Mouse (Mus musculus): ENCODE data around the gene Plk5. TPM values are rescaled to one million over a fixed set of nuclear protein-coding genes. Genes with fewer than 3 reads are reported as not detected.
A peak's percentile ranks its signal among the peaks of the same experiment; 100 is the strongest.

Plk5 gene
- polyA plus RNA-seq, 1 experiment: 0.04 TPM

- peaks cover 11% of the 10 kb centered on the region for H3K4me1 ChIP-seq (ENCODE audit: control insufficient read depth, insufficient read depth, insufficient read length)
- WGBS: 4% methylated on average over 40 of the region's 42 CpGs
- TF ChIP-seq POLR2A (IDR thresholded peaks at IDR 0.05; ENCODE audit: low read depth, low read length) (no peak), CTCF (IDR thresholded peaks at IDR 0.05; ENCODE audit: extremely low read depth, insufficient read depth, insufficient read length, insufficient replicate concordance) (peak; percentile 90)
- no peak within 1 kb of the TSS; the same call in 1 of the 2 replicates for H3K27ac ChIP-seq (ENCODE audit: insufficient read depth, low read length)
- H3K36me3 ChIP-seq (ENCODE audit: control insufficient read depth, insufficient read depth, low read length): no peaks in the 10 kb centered on the region
- peak within 1 kb of the TSS; percentile 39 for H3K4me3 ChIP-seq (ENCODE audit: extremely low read depth, insufficient read depth, insufficient read length)
- H3K27me3 ChIP-seq (ENCODE audit: control insufficient read depth, insufficient read depth, low read length): peaks cover 25% of the 10 kb centered on the region
- DNase-seq (ENCODE audit: low read depth in 1 of 2, low spot score in 2 of 2): peak in 1 of 2 experiments; percentile 51
These were observed 7.9 kb upstream of the Plk5 start, which contains the start of gene Adamtsl5 for GRCm38 (mm10) chr10:80348244-80348781. Adamtsl5 (minus strand) TSS chr10:80348412.

GRCm38 (mm10) chr10:80348981-80349380 lies 7.3 kb upstream of the Plk5 start:
- peaks cover 25% of the 10 kb centered on the region for H3K27me3 ChIP-seq (ENCODE audit: control insufficient read depth, insufficient read depth, low read length)
- H3K4me1 ChIP-seq (ENCODE audit: control insufficient read depth, insufficient read depth, insufficient read length): peaks cover 6% of the 10 kb centered on the region
- H3K4me3 ChIP-seq (ENCODE audit: extremely low read depth, insufficient read depth, insufficient read length): no peak overlapping the region
- H3K36me3 ChIP-seq (ENCODE audit: control insufficient read depth, insufficient read depth, low read length): no peaks in the 10 kb centered on the region
- TF ChIP-seq POLR2A (IDR thresholded peaks at IDR 0.05; ENCODE audit: low read depth, low read length) (no peak), CTCF (IDR thresholded peaks at IDR 0.05; ENCODE audit: extremely low read depth, insufficient read depth, insufficient read length, insufficient replicate concordance) (no peak)
- H3K27ac ChIP-seq (ENCODE audit: insufficient read depth, low read length): no peak overlapping the region
- WGBS: 42% methylated on average over 26 of the region's 26 CpGs
- no peak for DNase-seq (ENCODE audit: low read depth in 1 of 2, low spot score in 2 of 2)

- Histone ChIP-seq H3K36me3 (ENCODE audit: control insufficient read depth, insufficient read depth, low read length) (no peaks in the 10 kb centered on the region), H3K4me3 (ENCODE audit: extremely low read depth, insufficient read depth, insufficient read length) (no peak overlapping the region), H3K27ac (ENCODE audit: insufficient read depth, low read length) (no peak overlapping the region), H3K4me1 (ENCODE audit: control insufficient read depth, insufficient read depth, insufficient read length) (peaks cover 6% of the 10 kb centered on the region), H3K27me3 (ENCODE audit: control insufficient read depth, insufficient read depth, low read length) (peaks cover 19% of the 10 kb centered on the region)
- TF ChIP-seq CTCF (IDR thresholded peaks at IDR 0.05; ENCODE audit: extremely low read depth, insufficient read depth, insufficient read length, insufficient replicate concordance): peak; percentile 95
- TF ChIP-seq POLR2A (IDR thresholded peaks at IDR 0.05; ENCODE audit: low read depth, low read length): no peak
- peak; percentile 52 to 80 for DNase-seq (ENCODE audit: low read depth in 1 of 2, low spot score in 2 of 2)
- 2% methylated on average over 7 of the region's 7 CpGs for WGBS
These were observed 6.0 kb upstream of the Plk5 start for GRCm38 (mm10) chr10:80350292-80350691.

DNA sequence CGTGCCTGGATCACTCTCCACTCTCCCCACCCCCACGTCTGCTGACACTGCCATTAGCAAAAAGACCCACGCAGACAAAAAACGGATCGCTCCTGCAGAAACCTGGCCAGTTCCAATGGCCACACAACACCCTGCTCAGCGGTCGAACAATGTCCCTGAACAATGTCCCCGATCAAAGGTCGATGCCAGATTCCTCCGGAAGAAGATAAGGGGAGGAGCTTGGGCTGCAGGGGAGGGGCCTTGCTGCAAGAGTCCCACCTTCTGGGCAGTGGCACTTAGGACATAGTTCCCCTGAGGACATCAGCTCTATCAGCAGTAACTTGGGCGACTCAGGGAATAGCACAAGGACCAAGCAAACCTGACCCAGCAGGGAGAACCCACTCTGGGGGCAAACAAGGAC lies 4.4 kb upstream of the Plk5 start:
- Histone ChIP-seq H3K4me3 (ENCODE audit: extremely low read depth, insufficient read depth, insufficient read length) (no peak overlapping the region), H3K27me3 (ENCODE audit: control insufficient read depth, insufficient read depth, low read length) (peaks cover 23% of the 10 kb centered on the region), H3K4me1 (ENCODE audit: control insufficient read depth, insufficient read depth, insufficient read length) (peaks cover 6% of the 10 kb centered on the region; the same call in 1 of the 2 replicates), H3K27ac (ENCODE audit: insufficient read depth, low read length) (no peak overlapping the region), H3K36me3 (ENCODE audit: control insufficient read depth, insufficient read depth, low read length) (no peaks in the 10 kb centered on the region)
- TF ChIP-seq CTCF (IDR thresholded peaks at IDR 0.05; ENCODE audit: extremely low read depth, insufficient read depth, insufficient read length, insufficient replicate concordance) (no peak), POLR2A (IDR thresholded peaks at IDR 0.05; ENCODE audit: low read depth, low read length) (no peak)
- 39% methylated on average over 11 of the region's 11 CpGs for WGBS
- no peak for DNase-seq (ENCODE audit: low read depth in 1 of 2, low spot score in 2 of 2)

DNA sequence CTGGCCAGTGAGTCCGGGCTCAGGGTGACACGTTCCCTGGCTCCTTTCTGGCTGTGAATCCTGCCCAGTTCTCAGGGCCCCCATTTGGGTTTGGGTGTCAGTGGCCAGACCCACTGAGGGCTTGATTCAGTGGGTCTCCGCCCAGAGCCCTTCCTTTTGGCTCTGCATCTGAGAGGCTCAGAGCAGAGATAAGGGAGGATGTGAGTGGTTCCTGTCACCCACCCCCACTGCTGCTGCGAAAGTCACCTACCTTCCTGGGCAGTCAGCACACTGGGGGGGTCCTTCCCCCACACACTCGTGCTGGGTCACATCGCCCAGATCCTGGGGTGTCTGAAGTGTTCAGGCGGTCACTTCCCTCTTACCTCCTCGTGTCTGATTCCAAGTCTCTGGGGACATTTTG lies 3.5 kb upstream of the Plk5 start:
- H3K4me3 ChIP-seq (ENCODE audit: extremely low read depth, insufficient read depth, insufficient read length): no peak overlapping the region
- H3K4me1 ChIP-seq (ENCODE audit: control insufficient read depth, insufficient read depth, insufficient read length): peaks cover 6% of the 10 kb centered on the region; the same call in 1 of the 2 replicates
- H3K27me3 ChIP-seq (ENCODE audit: control insufficient read depth, insufficient read depth, low read length): peaks cover 16% of the 10 kb centered on the region
- TF ChIP-seq POLR2A (IDR thresholded peaks at IDR 0.05; ENCODE audit: low read depth, low read length) (no peak), CTCF (IDR thresholded peaks at IDR 0.05; ENCODE audit: extremely low read depth, insufficient read depth, insufficient read length, insufficient replicate concordance) (no peak)
- DNase-seq (ENCODE audit: low read depth in 1 of 2, low spot score in 2 of 2): no peak
- no peak overlapping the region for H3K27ac ChIP-seq (ENCODE audit: insufficient read depth, low read length)
- no peaks in the 10 kb centered on the region for H3K36me3 ChIP-seq (ENCODE audit: control insufficient read depth, insufficient read depth, low read length)
- WGBS: 44% methylated on average over 8 of the region's 8 CpGs

- 31% methylated on average over 9 of the region's 9 CpGs for WGBS
These were observed 828 bp upstream of the Plk5 start for GRCm38 (mm10) chr10:80355431-80355830.

GRCm38 (mm10) chr10:80356737-80357136 lies 478 bp downstream of the Plk5 start:
- WGBS: 7% methylated on average over 34 of the region's 34 CpGs
- TF ChIP-seq POLR2A (IDR thresholded peaks at IDR 0.05; ENCODE audit: low read depth, low read length) (no peak), CTCF (IDR thresholded peaks at IDR 0.05; ENCODE audit: extremely low read depth, insufficient read depth, insufficient read length, insufficient replicate concordance) (no peak)
- no peak overlapping the region for H3K4me3 ChIP-seq (ENCODE audit: extremely low read depth, insufficient read depth, insufficient read length)
- peaks cover 15% of the 10 kb centered on the region for H3K27me3 ChIP-seq (ENCODE audit: control insufficient read depth, insufficient read depth, low read length)
- no peaks in the 10 kb centered on the region for H3K36me3 ChIP-seq (ENCODE audit: control insufficient read depth, insufficient read depth, low read length)
- H3K27ac ChIP-seq (ENCODE audit: insufficient read depth, low read length): no peak overlapping the region
- no peaks in the 10 kb centered on the region; the same call in 1 of the 2 replicates for H3K4me1 ChIP-seq (ENCODE audit: control insufficient read depth, insufficient read depth, insufficient read length)
- DNase-seq (ENCODE audit: low read depth in 1 of 2, low spot score in 2 of 2): no peak

More at GRCm38 (mm10) chr10:80355431-80355830, 828 bp upstream of the Plk5 start:
- no peak for TF ChIP-seq POLR2A (IDR thresholded peaks at IDR 0.05; ENCODE audit: low read depth, low read length)
- no peak for TF ChIP-seq CTCF (IDR thresholded peaks at IDR 0.05; ENCODE audit: extremely low read depth, insufficient read depth, insufficient read length, insufficient replicate concordance)
- H3K36me3 ChIP-seq (ENCODE audit: control insufficient read depth, insufficient read depth, low read length): no peaks in the 10 kb centered on the region
- no peak overlapping the region for H3K4me3 ChIP-seq (ENCODE audit: extremely low read depth, insufficient read depth, insufficient read length)
- peaks cover 15% of the 10 kb centered on the region for H3K27me3 ChIP-seq (ENCODE audit: control insufficient read depth, insufficient read depth, low read length)
- H3K4me1 ChIP-seq (ENCODE audit: control insufficient read depth, insufficient read depth, insufficient read length): no peaks in the 10 kb centered on the region; the same call in 1 of the 2 replicates
- no peak for DNase-seq (ENCODE audit: low read depth in 1 of 2, low spot score in 2 of 2)
- no peak overlapping the region for H3K27ac ChIP-seq (ENCODE audit: insufficient read depth, low read length)
